Mouse (Mus musculus): Measurements from ENCODE around the gene Rgcc. TPM values are rescaled to one million over a fixed set of nuclear protein-coding genes. Genes with fewer than 3 reads are reported as not detected.

The Rgcc gene
- total and polyA plus RNA-seq, 3 experiments, result 2.2 to 5.2 (median 2.3) TPM

DNA sequence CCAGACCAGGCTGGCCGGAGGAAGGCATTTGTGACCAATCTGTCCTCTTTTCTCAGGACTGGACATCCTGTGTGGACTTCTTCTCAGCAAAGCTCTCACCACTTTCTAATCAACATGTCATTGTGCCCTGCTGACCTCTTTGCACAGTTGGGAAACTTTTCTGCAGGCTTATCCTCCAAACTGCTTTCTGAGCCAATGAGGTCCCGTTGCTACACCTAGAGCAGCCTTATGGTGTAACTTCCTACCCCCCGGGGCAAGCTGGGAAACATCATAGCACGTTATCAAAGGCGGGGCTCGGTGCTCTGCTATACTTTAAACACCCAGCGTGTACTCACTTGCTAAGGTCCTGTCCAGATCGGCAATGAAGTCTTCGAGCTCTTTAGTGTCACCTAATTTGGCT lies 11.5 kb downstream of the Rgcc start:
- TF ChIP-seq GABPA (IDR thresholded peaks at IDR 0.05; ENCODE audit: insufficient replicate concordance, low read depth, low read length), result no peak
- TF ChIP-seq MAFK (IDR thresholded peaks at IDR 0.05; ENCODE audit: insufficient replicate concordance, low read length), result no peak
- no peak for TF ChIP-seq MYC (IDR thresholded peaks at IDR 0.05; ENCODE audit: low read depth, low read length)
- no peak for TF ChIP-seq MAX (IDR thresholded peaks at IDR 0.05; ENCODE audit: low read length)
- TF ChIP-seq CHD2 (IDR thresholded peaks at IDR 0.05; ENCODE audit: low read length), result no peak
- TF ChIP-seq E2F4 (IDR thresholded peaks at IDR 0.05; ENCODE audit: insufficient replicate concordance, low read depth, low read length), result no peak
- TF ChIP-seq UBTF (IDR thresholded peaks at IDR 0.05; ENCODE audit: low read depth, low read length), result no peak
- TF ChIP-seq IRF4 (IDR thresholded peaks at IDR 0.05; ENCODE audit: low read depth, low read length), result no peak
- dilution Hi-C loops (cut with MboI; ENCODE audit: extremely low pct_ligation_motif_present, extremely low pct_unique_long_range_greater_than_20kb, low sequenced_read_pairs) (no loop called here), in situ Hi-C loops (cut with MboI; ENCODE audit: low pct_ligation_motif_present, low pct_unique_long_range_greater_than_20kb, low sequenced_read_pairs) (no loop called here)
- Histone ChIP-seq H3K36me3 (replicated peaks in 1 of 2; ENCODE audit: control insufficient read depth in 1 of 2, insufficient read depth in 1 of 2, low read length in 1 of 2) (no peaks in the 10 kb centered on the region), H3K4me2 (ENCODE audit: insufficient read depth, low read depth, poor library complexity, severe bottlenecking) (peak overlapping the region; percentile 55), H3K79me2 (replicated peaks; ENCODE audit: control insufficient read depth, extremely low read depth, insufficient read depth, poor library complexity, severe bottlenecking) (no peaks in the 10 kb centered on the region), H3K9me3 (replicated peaks; ENCODE audit: low read length) (no peaks in the 10 kb centered on the region), H3K4me1 (ENCODE audit: control insufficient read depth in 1 of 2, insufficient read depth in 2 of 2) (peaks cover 13 to 35% of the 10 kb centered on the region in 2 experiments), H3K4me3 (replicated peaks in 1 of 3; ENCODE audit: low read depth in 2 of 3, low read length in 2 of 3, poor library complexity in 1 of 3) (no peak overlapping the region), H3K9ac (ENCODE audit: insufficient read depth, low read depth) (peak overlapping the region; percentile 18; the same call in 1 of the 2 replicates), H3K27me3 (replicated peaks) (no peaks in the 10 kb centered on the region), H3K27ac (ENCODE audit: insufficient read depth, low read depth) (no peak overlapping the region)
- DNase-seq (ENCODE audit: extremely low read depth), result no peak

DNA sequence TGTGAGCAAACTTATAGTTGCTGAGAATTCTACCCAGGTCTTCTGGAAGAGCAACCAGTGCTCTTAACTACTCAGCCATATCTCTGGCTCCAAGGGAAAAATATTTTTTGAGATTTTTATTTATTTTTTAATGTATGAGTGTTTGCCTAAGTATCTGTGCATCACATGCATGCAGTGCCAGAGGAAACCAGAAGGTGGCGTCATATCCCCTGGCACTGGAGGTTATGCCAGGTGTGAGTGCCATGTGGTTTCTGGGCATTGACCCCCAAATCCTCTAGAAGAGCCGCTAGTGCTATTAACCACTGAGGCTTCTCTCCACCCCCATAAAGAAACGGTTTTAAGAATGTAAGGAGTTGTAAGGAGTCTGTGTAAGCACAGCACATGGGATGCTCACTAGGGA lies 13.2 kb downstream of the Rgcc start:
- TF ChIP-seq RCOR1 (conservative IDR thresholded peaks at IDR 0.05; ENCODE audit: low read depth, low read length), result no peak
- no peak for TF ChIP-seq POLR2A (IDR thresholded peaks at IDR 0.05; ENCODE audit: low read depth, low read length)
- TF ChIP-seq RAD21 (IDR thresholded peaks at IDR 0.05; ENCODE audit: low read depth, low read length), result peak; percentile 60
- peak; percentile 65 to 72; a peak in 3 of 4 replicates for TF ChIP-seq CTCF (conservative IDR thresholded peaks at IDR 0.05 in 1 of 2, IDR thresholded peaks at IDR 0.05 in 1 of 2; ENCODE audit: low read depth in 2 of 2, low read length in 2 of 2)
- no peak for TF ChIP-seq MAX (IDR thresholded peaks at IDR 0.05; ENCODE audit: low read length)
- no peak for TF ChIP-seq IRF4 (IDR thresholded peaks at IDR 0.05; ENCODE audit: low read depth, low read length)
- TF ChIP-seq EP300 (IDR thresholded peaks at IDR 0.05; ENCODE audit: low read length), result no peak
- TF ChIP-seq TBP (conservative IDR thresholded peaks at IDR 0.05; ENCODE audit: low read depth, low read length), result no peak
- TF ChIP-seq TCF12 (IDR thresholded peaks at IDR 0.05; ENCODE audit: low read depth, low read length), result no peak
- TF ChIP-seq UBTF (IDR thresholded peaks at IDR 0.05; ENCODE audit: low read depth, low read length), result no peak
- TF ChIP-seq SMC3 (IDR thresholded peaks at IDR 0.05; ENCODE audit: low read depth, low read length), result peak; percentile 61
- no peak for TF ChIP-seq SIN3A (IDR thresholded peaks at IDR 0.05; ENCODE audit: low read length)
- no peak for DNase-seq (ENCODE audit: extremely low read depth)
- dilution Hi-C loops (cut with MboI; ENCODE audit: extremely low pct_ligation_motif_present, extremely low pct_unique_long_range_greater_than_20kb, low sequenced_read_pairs), result no loop called here
- Histone ChIP-seq H3K27me3 (replicated peaks) (no peaks in the 10 kb centered on the region), H3K9ac (ENCODE audit: insufficient read depth, low read depth) (no peak overlapping the region), H3K4me2 (ENCODE audit: insufficient read depth, low read depth, poor library complexity, severe bottlenecking) (no peak overlapping the region), H3K4me3 (replicated peaks in 1 of 3; ENCODE audit: low read depth in 2 of 3, low read length in 2 of 3, poor library complexity in 1 of 3) (no peak overlapping the region), H3K36me3 (replicated peaks in 1 of 2; ENCODE audit: control insufficient read depth in 1 of 2, insufficient read depth in 1 of 2, low read length in 1 of 2) (no peaks in the 10 kb centered on the region), H3K4me1 (ENCODE audit: control insufficient read depth in 1 of 2, insufficient read depth in 2 of 2) (peaks cover 13 to 24% of the 10 kb centered on the region in 2 experiments), H3K79me2 (replicated peaks; ENCODE audit: control insufficient read depth, extremely low read depth, insufficient read depth, poor library complexity, severe bottlenecking) (no peaks in the 10 kb centered on the region), H3K27ac (ENCODE audit: insufficient read depth, low read depth) (no peak overlapping the region), H3K9me3 (replicated peaks; ENCODE audit: low read length) (no peaks in the 10 kb centered on the region)
- in situ Hi-C loops (cut with MboI; ENCODE audit: low pct_ligation_motif_present, low pct_unique_long_range_greater_than_20kb, low sequenced_read_pairs), result no loop called here
